Mouse (Mus musculus) liver, embryonic 11.5 days (tissue): Measurements from ENCODE around the gene Ppp2r2d. TPM values are rescaled to one million over a fixed set of nuclear protein-coding genes. Genes with fewer than 3 reads are reported as not detected.

Experiments used
- ATAC-seq: fragments of 200-750 bp; cut with Nextera tagmentation; replicated peaks from 2 replicates; pipeline ENCODE4 v1.8.0; 2017; ENCODE audit warnings: moderate number of reproducible peaks, mild to moderate bottlenecking, moderate TSS enrichment, moderate library complexity; ENCODE audit not compliant: low FRiP score
- DNase-seq: peaks from one replicate; pipeline ENCODE4 v3.0.0-alpha.2; 2017; ENCODE audit warnings: low spot score
- H3K27ac ChIP-seq: fragments of 300-500 bp; sonication (generic); 2 replicates; pipeline ENCODE4 v1.5.1; 2014; ENCODE audit warnings: mild to moderate bottlenecking, low read depth, low read length, control low read depth
- H3K27me3 ChIP-seq: fragments of 300-500 bp; sonication (generic); replicated peaks from 2 replicates; pipeline ENCODE4 v1.6.1; 2014; ENCODE audit warnings: low read length, mixed read lengths; ENCODE audit not compliant: control insufficient read depth, insufficient read depth
- H3K36me3 ChIP-seq: fragments of 300-500 bp; sonication (generic); 2 replicates; pipeline ENCODE4 v1.6.1; 2014; ENCODE audit warnings: mild to moderate bottlenecking, low read length, moderate library complexity, mixed read lengths; ENCODE audit not compliant: control insufficient read depth, insufficient read depth
- H3K4me1 ChIP-seq: fragments of 300-500 bp; sonication (generic); replicated peaks from 2 replicates; pipeline ENCODE4 v1.6.1; 2014; ENCODE audit warnings: low read length, mixed read lengths; ENCODE audit not compliant: control insufficient read depth, insufficient read depth
- H3K4me2 ChIP-seq: fragments of 300-500 bp; sonication (generic); 2 replicates; pipeline ENCODE4 v1.6.1; 2014; ENCODE audit warnings: mild to moderate bottlenecking, control low read depth, moderate library complexity
- H3K4me3 ChIP-seq: fragments of 300-500 bp; sonication (generic); 2 replicates; pipeline ENCODE4 v1.5.1; 2014; ENCODE audit warnings: low read depth, low read length, control low read depth
- H3K9ac ChIP-seq: fragments of 300-500 bp; sonication (generic); 2 replicates; pipeline ENCODE4 v1.6.1; 2014; ENCODE audit warnings: low read depth, low read length, control low read depth
- H3K9me3 ChIP-seq: fragments of 300-500 bp; sonication (generic); 2 replicates; pipeline ENCODE4 v1.6.1; 2016; ENCODE audit warnings: low read length, inconsistent platforms, mixed read lengths; ENCODE audit not compliant: control insufficient read depth
- WGBS: fragments of 180-500 bp; shearing (Covaris S2); extraction: QIAGEN DNeasy Blood & Tissue Kit; methylation state at CpG from one replicate; pipeline ENCODE4 v1.1.7; 2014; 5-methylcytosine and 5-hydroxymethylcytosine counted together
- polyA plus RNA-seq: library from polyadenylated mRNA; unstranded; fragments of >200 nt; fragmentation: Nextera tagmentation; extraction: Ambion mirVana; gene quantifications from 2 replicates; pipeline ENCODE4 v1.2.1, GENCODE M21; 2014

Gene Ppp2r2d
- polyA plus RNA-seq, 1 experiment from 2014 or later = 40.9 TPM

- Histone ChIP-seq H3K36me3 (no peaks in the 10 kb centered on the region; the same call in 1 of the 2 replicates), H3K27ac (peak overlapping the region; percentile 77; the same call in 1 of the 2 replicates), H3K9me3 (no peaks in the 10 kb centered on the region), H3K27me3 (no peaks in the 10 kb centered on the region), H3K4me1 (peaks cover 25% of the 10 kb centered on the region), H3K4me3 (peak overlapping the region; percentile 87), H3K9ac (peak overlapping the region; percentile 92), H3K4me2 (peak overlapping the region; percentile 89)
- no peak for ATAC-seq
- WGBS = 63% methylated on average over 5 of the region's 5 CpGs
- DNase-seq = peak; percentile 46
Observed at GRCm38 (mm10) chr7:138907976-138908375, 62.1 kb downstream of the Ppp2r2d start.

GRCm38 (mm10) chr7:138908768-138909276 lies 62.9 kb downstream of the Ppp2r2d start:
- Histone ChIP-seq H3K27me3 (no peaks in the 10 kb centered on the region), H3K4me3 (peak overlapping the region; percentile 87), H3K9ac (peak overlapping the region; percentile 92), H3K27ac (peak overlapping the region; percentile 77), H3K4me1 (peaks cover 23% of the 10 kb centered on the region), H3K9me3 (no peaks in the 10 kb centered on the region), H3K4me2 (peak overlapping the region; percentile 89), H3K36me3 (no peaks in the 10 kb centered on the region; the same call in 1 of the 2 replicates)
- WGBS = 7% methylated on average over 10 of the region's 10 CpGs
- no peak for ATAC-seq
- DNase-seq = no peak

- DNase-seq (peak; percentile 99), ATAC-seq (peak; percentile 89)
- Histone ChIP-seq H3K36me3 (no peaks in the 10 kb centered on the region; the same call in 1 of the 2 replicates), H3K27me3 (no peaks in the 10 kb centered on the region), H3K4me2 (peak within 1 kb of the TSS; percentile 89), H3K4me3 (peak within 1 kb of the TSS; percentile 87), H3K9ac (peak within 1 kb of the TSS; percentile 92), H3K4me1 (peaks cover 20% of the 10 kb centered on the region), H3K9me3 (no peaks in the 10 kb centered on the region), H3K27ac (peak within 1 kb of the TSS; percentile 77)
- WGBS = under 1% methylated on average over 64 of the region's 66 CpGs
Observed at GRCm38 (mm10) chr7:138909277-138910192, 63.7 kb downstream of the Ppp2r2d start, which contains the start of gene Bnip3. Bnip3 (minus strand) TSS chr7:138909519.

GRCm38 (mm10) chr7:138910193-138910562 lies 64.3 kb downstream of the Ppp2r2d start:
- ATAC-seq = no peak
- DNase-seq = no peak
- Histone ChIP-seq H3K27ac (peak overlapping the region; percentile 76), H3K27me3 (no peaks in the 10 kb centered on the region), H3K36me3 (no peaks in the 10 kb centered on the region; the same call in 1 of the 2 replicates), H3K9me3 (no peaks in the 10 kb centered on the region), H3K9ac (peak overlapping the region; percentile 75), H3K4me1 (peaks cover 20% of the 10 kb centered on the region), H3K4me2 (peak overlapping the region; percentile 89), H3K4me3 (peak overlapping the region; percentile 87)
- 25% methylated on average over 7 of the region's 7 CpGs for WGBS

GRCm38 (mm10) chr7:138913616-138914015 lies 67.7 kb downstream of the Ppp2r2d start:
- no peak overlapping the region for H3K9ac ChIP-seq
- peaks cover 3% of the 10 kb centered on the region for H3K4me1 ChIP-seq
- 75% methylated on average over 3 of the region's 3 CpGs for WGBS
- H3K9me3 ChIP-seq = no peaks in the 10 kb centered on the region
- H3K27ac ChIP-seq = no peak overlapping the region
- DNase-seq = no peak
- H3K4me3 ChIP-seq = no peak overlapping the region
- ATAC-seq = no peak
- H3K36me3 ChIP-seq = no peaks in the 10 kb centered on the region
- no peaks in the 10 kb centered on the region for H3K27me3 ChIP-seq
- H3K4me2 ChIP-seq = no peak overlapping the region

- WGBS = 1% methylated on average over 26 of the region's 26 CpGs
- H3K4me2 ChIP-seq = peak overlapping the region; percentile 86
- peak overlapping the region; percentile 48 for H3K4me3 ChIP-seq
- H3K36me3 ChIP-seq = no peaks in the 10 kb centered on the region
- H3K9me3 ChIP-seq = no peaks in the 10 kb centered on the region
- H3K4me1 ChIP-seq = peaks cover 3% of the 10 kb centered on the region; the same call in 1 of the 2 replicates
- no peaks in the 10 kb centered on the region for H3K27me3 ChIP-seq
- DNase-seq = peak; percentile 74
- H3K9ac ChIP-seq = peak overlapping the region; percentile 61
- H3K27ac ChIP-seq = peak overlapping the region; percentile 30
- ATAC-seq = peak; percentile 75
Observed at GRCm38 (mm10) chr7:138919156-138919944, 73.5 kb downstream of the Ppp2r2d start.

GRCm38 (mm10) chr7:138921611-138922010 lies 75.7 kb downstream of the Ppp2r2d start:
- Histone ChIP-seq H3K9me3 (no peaks in the 10 kb centered on the region), H3K9ac (no peak overlapping the region), H3K4me2 (no peak overlapping the region), H3K27me3 (no peaks in the 10 kb centered on the region), H3K27ac (no peak overlapping the region), H3K36me3 (no peaks in the 10 kb centered on the region), H3K4me1 (peaks cover 3% of the 10 kb centered on the region; the same call in 1 of the 2 replicates), H3K4me3 (no peak overlapping the region)
- WGBS = 95% methylated on average over 8 of the region's 8 CpGs
- DNase-seq = no peak
- no peak for ATAC-seq

GRCm38 (mm10) chr7:138923756-138924425 lies 78.0 kb downstream of the Ppp2r2d start:
- H3K4me1 ChIP-seq = peaks cover 3% of the 10 kb centered on the region; the same call in 1 of the 2 replicates
- H3K27me3 ChIP-seq = no peaks in the 10 kb centered on the region
- H3K9me3 ChIP-seq = no peaks in the 10 kb centered on the region
- H3K36me3 ChIP-seq = no peaks in the 10 kb centered on the region
- DNase-seq (no peak), ATAC-seq (no peak)
- no peak overlapping the region for H3K27ac ChIP-seq
- no peak overlapping the region for H3K4me3 ChIP-seq
- H3K9ac ChIP-seq = no peak overlapping the region
- no peak overlapping the region for H3K4me2 ChIP-seq
- WGBS = 8% methylated on average over 3 of the region's 3 CpGs
